Mouse (Mus musculus) frontal cortex, postnatal 14 days (tissue): Measurements from ENCODE around the gene Zfp87.

Source experiments
- DNase-seq, 2 experiments: peaks; one replicate each; pipeline ENCODE4 v3.0.0; 2022; ENCODE audit warnings: low spot score in 2 of 2

The Zfp87 gene

GRCm38 (mm10) chr13:67525753-67526410, at the start of gene Zfp87, which contains the start of gene Gm26965:
Gene Zfp87 (minus strand): TSS chr13:67526177.
Gene Gm26965 (minus strand): TSS chr13:67526151.
- DNase-seq: peak; percentile 87 to 89

- DNase-seq: no peak
These were observed 46.7 kb upstream of the Zfp87 start for GRCm38 (mm10) chr13:67572591-67573189.

- DNase-seq: no peak
These were observed 27.8 kb upstream of the Zfp87 start, which contains the start of gene Zfp748 for GRCm38 (mm10) chr13:67553730-67554129. Gene Zfp748 (minus strand): TSS chr13:67553830.

GRCm38 (mm10) chr13:67552505-67553346, 26.7 kb upstream of the Zfp87 start:
- DNase-seq: peak; percentile 76 to 80

- no peak for DNase-seq
These were observed 20.0 kb upstream of the Zfp87 start for GRCm38 (mm10) chr13:67545941-67546340.

- DNase-seq: no peak
These were observed 1.2 kb upstream of the Zfp87 start for GRCm38 (mm10) chr13:67527049-67527730.

GRCm38 (mm10) chr13:67500908-67501307, 25.1 kb downstream of the Zfp87 start:
- no peak for DNase-seq

- peak; percentile 70 to 77 for DNase-seq
These were observed 25.8 kb downstream of the Zfp87 start, which contains the start of gene Zfp58 for GRCm38 (mm10) chr13:67500084-67500719. Gene Zfp58 (minus strand): TSS chr13:67500555.

GRCm38 (mm10) chr13:67495631-67496030, 30.3 kb downstream of the Zfp87 start:
- DNase-seq: no peak

GRCm38 (mm10) chr13:67484424-67484811, 41.6 kb downstream of the Zfp87 start:
- no peak for DNase-seq

- peak; percentile 74 to 79 for DNase-seq
These were observed 42.2 kb downstream of the Zfp87 start, which contains the start of gene Zfp874b for GRCm38 (mm10) chr13:67483625-67484423. Gene Zfp874b (minus strand): TSS chr13:67484258.

GRCm38 (mm10) chr13:67481528-67481927, 44.4 kb downstream of the Zfp87 start:
- no peak for DNase-seq

GRCm38 (mm10) chr13:67469274-67469673, 56.7 kb downstream of the Zfp87 start:
- DNase-seq: no peak
